In genomic region chr8:120460375-120460774, GRCm38 (mm10) we compare ENCODE assay signal across 8 mouse cellular contexts.
A peak's percentile ranks its signal among the peaks of the same experiment; 100 is the strongest.
DNase-seq lines count a peak whose midpoint lies in the region; ATAC-seq and TF ChIP-seq lines count a peak whose summit lies in the region.

No protein-coding gene starts in this region.

- WGBS in heart, embryonic 15.5 days = 47% methylated on average over 6 of the region's 6 CpGs
- 11% methylated on average over 6 of the region's 6 CpGs for WGBS in forebrain, embryonic 16.5 days
- WGBS in midbrain, embryonic 10.5 days = 69% methylated on average over 6 of the region's 6 CpGs
- WGBS in heart, adult 2 months = 76% methylated on average over 6 of the region's 6 CpGs

- intact Hi-C loops in heart, adult 2 months (cut with DNase I) = no loop called here

- H3K4me3 ChIP-seq in heart, embryonic 15.5 days = no peak overlapping the region
- H3K4me3 ChIP-seq in forebrain, embryonic 16.5 days (replicated peaks; ENCODE audit: low read length) = no peak overlapping the region
- no peak overlapping the region for H3K4me3 ChIP-seq in midbrain, embryonic 10.5 days
- no peak overlapping the region for H3K4me3 ChIP-seq in heart, adult 2 months

- H3K27ac ChIP-seq in heart, embryonic 15.5 days = 0 out of 2 replicates have a peak overlapping the region, but pooled peaks have one; percentile 24
- H3K27ac ChIP-seq in forebrain, embryonic 16.5 days (ENCODE audit: low read length) = peak overlapping the region; percentile 85
- H3K27ac ChIP-seq in midbrain, embryonic 10.5 days (replicated peaks) = peak overlapping the region; percentile 39; the same call in 1 of the 2 replicates
- H3K27ac ChIP-seq in heart, adult 2 months = no peak overlapping the region

- no peaks in the 10 kb centered on the region for H3K79me2 ChIP-seq in heart, adult 2 months (replicated peaks; ENCODE audit: control insufficient read depth, insufficient read depth, low read length)

- H3K9ac ChIP-seq in heart, embryonic 15.5 days = no peak overlapping the region
- peak overlapping the region; percentile 13; the same call in 1 of the 2 replicates for H3K9ac ChIP-seq in forebrain, embryonic 16.5 days (replicated peaks; ENCODE audit: low read depth, low read length)
- no peak overlapping the region for H3K9ac ChIP-seq in heart, adult 2 months (ENCODE audit: low read depth, low read length)

- DNase-seq in heart, adult 18-20 months = no peak
- DNase-seq in Muller cell, postnatal 12 days (ENCODE audit: inconsistent ontology term) = peak; percentile 82
- DNase-seq in midbrain, embryonic 10.5 days (ENCODE audit: low spot score) = no peak
- no peak for DNase-seq in spleen, postnatal 36 days (ENCODE audit: low spot score in 2 of 2)
- no peak for DNase-seq in heart, adult 2 months

- no peak for ATAC-seq in heart, embryonic 15.5 days (replicated peaks; ENCODE audit: insufficient number of reproducible peaks, insufficient read depth, low FRiP score, low read depth)
- peak; percentile 43 for ATAC-seq in forebrain, embryonic 16.5 days
- no peak for ATAC-seq in erythroid progenitor cell, adult 5-6 weeks (replicated peaks; ENCODE audit: low FRiP score, poor library complexity, severe bottlenecking)

- TF ChIP-seq CTCF in heart, adult 2 months (IDR thresholded peaks at IDR 0.05) = no peak

- no peak for TF ChIP-seq EP300 in heart, adult 2 months (IDR thresholded peaks at IDR 0.05; ENCODE audit: insufficient read depth, low read depth, low read length)

- no peaks in the 10 kb centered on the region for H3K36me3 ChIP-seq in heart, embryonic 15.5 days
- no peaks in the 10 kb centered on the region for H3K36me3 ChIP-seq in forebrain, embryonic 16.5 days (ENCODE audit: control insufficient read depth, insufficient read depth)
- no peaks in the 10 kb centered on the region for H3K36me3 ChIP-seq in midbrain, embryonic 10.5 days
- H3K36me3 ChIP-seq in heart, adult 2 months (ENCODE audit: control insufficient read depth, insufficient read depth, low read length) = no peaks in the 10 kb centered on the region

- H3K9me3 ChIP-seq in heart, embryonic 15.5 days (replicated peaks) = no peaks in the 10 kb centered on the region
- H3K9me3 ChIP-seq in forebrain, embryonic 16.5 days (ENCODE audit: control insufficient read depth, low read length) = no peaks in the 10 kb centered on the region
- no peaks in the 10 kb centered on the region; the same call in 1 of the 2 replicates for H3K9me3 ChIP-seq in midbrain, embryonic 10.5 days (replicated peaks)

- H3K27me3 ChIP-seq in heart, embryonic 15.5 days = no peaks in the 10 kb centered on the region
- H3K27me3 ChIP-seq in forebrain, embryonic 16.5 days (replicated peaks; ENCODE audit: control insufficient read depth, insufficient read depth, low read length) = no peaks in the 10 kb centered on the region
- H3K27me3 ChIP-seq in midbrain, embryonic 10.5 days (ENCODE audit: low read depth, poor library complexity, severe bottlenecking) = peaks cover 43% of the 10 kb centered on the region
- no peaks in the 10 kb centered on the region for H3K27me3 ChIP-seq in heart, adult 2 months (ENCODE audit: control insufficient read depth, insufficient read depth, low read length)

- TF ChIP-seq POLR2A in heart, adult 2 months (IDR thresholded peaks at IDR 0.05; ENCODE audit: insufficient read depth, low read depth, low read length) = no peak

- H3K4me2 ChIP-seq in heart, embryonic 15.5 days = no peak overlapping the region
- no peak overlapping the region for H3K4me2 ChIP-seq in forebrain, embryonic 16.5 days (ENCODE audit: low read length)

- peaks cover 62% of the 10 kb centered on the region for H3K4me1 ChIP-seq in heart, embryonic 15.5 days (replicated peaks)
- H3K4me1 ChIP-seq in forebrain, embryonic 16.5 days (replicated peaks; ENCODE audit: control insufficient read depth, insufficient read depth, low read length) = peaks cover 46% of the 10 kb centered on the region
- peaks cover 83% of the 10 kb centered on the region for H3K4me1 ChIP-seq in midbrain, embryonic 10.5 days
- peaks cover 3% of the 10 kb centered on the region for H3K4me1 ChIP-seq in heart, adult 2 months (ENCODE audit: control insufficient read depth, insufficient read depth, low read length)
